Mouse (Mus musculus) bone marrow, adult 2 months (tissue): ENCODE measurements at regions not wholly inside any gene's neighbourhood (a gene's known extent, or its start where the extent isn't known, plus 50 kb on each side); places are given as distances from the start of the nearest gene placed in this dataset.

Source experiments
- CTCF ChIP-seq: fragments of 200-500 bp; IDR thresholded peaks from 2 replicates; pipeline ENCODE4 v1.5.1; 2011; ENCODE audit warnings: low read length, control low read depth; ENCODE audit not compliant: control insufficient read depth, insufficient read depth
- POLR2A ChIP-seq: fragments of 200-500 bp; IDR thresholded peaks from 2 replicates; pipeline ENCODE4 v1.6.1; 2011; ENCODE audit warnings: low read depth, mild to moderate bottlenecking, control low read depth, low read length, borderline replicate concordance; ENCODE audit not compliant: control insufficient read depth

DNA sequence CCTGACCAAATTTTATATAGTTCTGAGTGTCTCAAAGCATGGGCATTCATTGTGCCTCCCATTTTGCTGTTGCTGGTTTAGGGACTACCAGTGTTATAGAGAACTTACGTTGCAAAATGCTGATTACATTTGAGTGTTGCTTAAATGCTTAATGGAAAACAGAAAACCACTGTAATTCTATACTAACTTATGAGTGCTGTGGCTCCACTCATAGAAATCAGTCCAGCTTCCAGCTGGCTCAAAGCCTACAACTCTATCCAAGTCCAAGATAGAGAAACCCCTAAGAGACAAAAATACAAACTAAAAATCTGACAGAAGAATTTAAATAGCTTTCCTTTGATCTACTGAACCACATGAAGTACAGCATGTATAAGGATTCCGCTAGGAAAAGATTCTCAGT is 328.7 kb upstream of the Mef2c start:
- no peak for TF ChIP-seq CTCF
- no peak for TF ChIP-seq POLR2A
